24 mouse cellular contexts compared by ENCODE assay signal in genomic region chr13:49618365-49618764, GRCm38 (mm10). TPM values are rescaled to one million over a fixed set of nuclear protein-coding genes. Genes with fewer than 3 reads are reported as not detected.
DNase-seq lines count a peak whose midpoint lies in the region; ATAC-seq and TF ChIP-seq lines count a peak whose summit lies in the region.
"Had no signal": no experiment of that assay in that cellular context is flagged by ENCODE, and none has a peak within 500 bp of the region (broad histone marks: within the 10 kb centered on the region; RNA-seq: fewer than 3 reads in every experiment).

No protein-coding gene starts in this region.

- H3K36me3 ChIP-seq in liver, postnatal 0 days (replicated peaks; ENCODE audit: insufficient read depth, low read length), result no peaks in the 10 kb centered on the region
- no peaks in the 10 kb centered on the region for H3K36me3 ChIP-seq in forebrain, embryonic 13.5 days (ENCODE audit: poor library complexity, severe bottlenecking)
- H3K36me3 ChIP-seq in hindbrain, embryonic 14.5 days (replicated peaks; ENCODE audit: control insufficient read depth, insufficient read depth), result no peaks in the 10 kb centered on the region
- H3K36me3 ChIP-seq: forebrain, embryonic 12.5 days; hindbrain, embryonic 12.5 days; intestine, embryonic 15.5 days had no signal

- no peak overlapping the region for H3K4me2 ChIP-seq in liver, postnatal 0 days (ENCODE audit: low read depth, low read length)
- H3K4me2 ChIP-seq in forebrain, embryonic 13.5 days, result no peak overlapping the region
- no peak overlapping the region for H3K4me2 ChIP-seq in hindbrain, embryonic 14.5 days (replicated peaks)
- H3K4me2 ChIP-seq: embryonic facial prominence, embryonic 15.5 days; forebrain, embryonic 12.5 days; hindbrain, embryonic 12.5 days; intestine, embryonic 15.5 days had no signal

- DNase-seq in 416B (ENCODE audit: low read depth), result peak; percentile 46
- peak; percentile 41 for DNase-seq in MEL-GATA-1-ER (ENCODE audit: extremely low read depth, low read depth)
- no peak for DNase-seq in liver, postnatal 0 days
- no peak for DNase-seq in adipocyte (ENCODE audit: low spot score)
- no peak for DNase-seq in hindbrain, embryonic 14.5 days (ENCODE audit: low spot score)
- DNase-seq: adrenal gland, postnatal 14 days; cerebellum, adult 2 months; cerebellum, postnatal 14 days; embryo, embryonic 11 days; forebrain, postnatal 0 days; gastrocnemius, adult 2 months; gastrocnemius, postnatal 25 days; heart, postnatal 10 days; heart, postnatal 4 days had no signal

- peak; percentile 75; the same call in 1 of the 2 replicates for TF ChIP-seq EP300 in liver, postnatal 0 days (IDR thresholded peaks at IDR 0.05; ENCODE audit: low read depth)

- peak; percentile 50; the same call in 1 of the 2 replicates for ATAC-seq in erythroid progenitor cell, adult 5-6 weeks (replicated peaks; ENCODE audit: low FRiP score, poor library complexity, severe bottlenecking)
- ATAC-seq in liver, postnatal 0 days, result peak; percentile 45; the same call in 1 of the 2 replicates
- ATAC-seq in forebrain, embryonic 13.5 days, result no peak
- ATAC-seq in hindbrain, embryonic 14.5 days (ENCODE audit: low FRiP score), result no peak
- ATAC-seq: forebrain, postnatal 0 days; hindbrain, postnatal 0 days; intestine, embryonic 15.5 days had no signal

- no peaks in the 10 kb centered on the region for H3K27me3 ChIP-seq in liver, postnatal 0 days (ENCODE audit: insufficient read depth, low read length)
- no peaks in the 10 kb centered on the region for H3K27me3 ChIP-seq in forebrain, embryonic 13.5 days
- H3K27me3 ChIP-seq in hindbrain, embryonic 14.5 days (ENCODE audit: control insufficient read depth, insufficient read depth, low read length), result no peaks in the 10 kb centered on the region
- H3K27me3 ChIP-seq: embryonic facial prominence, embryonic 15.5 days; forebrain, embryonic 12.5 days; hindbrain, embryonic 12.5 days; intestine, embryonic 15.5 days had no signal

- no peak overlapping the region for H3K4me3 ChIP-seq in liver, postnatal 0 days (ENCODE audit: low read depth, low read length)
- H3K4me3 ChIP-seq in forebrain, embryonic 13.5 days, result no peak overlapping the region
- H3K4me3 ChIP-seq in hindbrain, embryonic 14.5 days (replicated peaks; ENCODE audit: low read length), result no peak overlapping the region
- H3K4me3 ChIP-seq: embryonic facial prominence, embryonic 15.5 days; forebrain, embryonic 12.5 days; gastrocnemius, adult 2 months; hindbrain, embryonic 12.5 days; intestine, embryonic 15.5 days had no signal

- H3K4me1 ChIP-seq in liver, postnatal 0 days (ENCODE audit: insufficient read depth), result no peaks in the 10 kb centered on the region
- no peaks in the 10 kb centered on the region for H3K4me1 ChIP-seq in forebrain, embryonic 13.5 days
- no peaks in the 10 kb centered on the region for H3K4me1 ChIP-seq in hindbrain, embryonic 14.5 days (replicated peaks; ENCODE audit: control insufficient read depth, insufficient read depth, low read length)
- H3K4me1 ChIP-seq: embryonic facial prominence, embryonic 15.5 days; forebrain, embryonic 12.5 days; hindbrain, embryonic 12.5 days; intestine, embryonic 15.5 days had no signal

- TF ChIP-seq CTCF in liver, postnatal 0 days (IDR thresholded peaks at IDR 0.05; ENCODE audit: low read depth), result no peak

- H3K9me3 ChIP-seq in liver, postnatal 0 days (ENCODE audit: low read length), result no peaks in the 10 kb centered on the region
- H3K9me3 ChIP-seq in forebrain, embryonic 13.5 days (replicated peaks), result no peaks in the 10 kb centered on the region
- no peaks in the 10 kb centered on the region for H3K9me3 ChIP-seq in hindbrain, embryonic 14.5 days (ENCODE audit: control insufficient read depth, low read length)
- H3K9me3 ChIP-seq: embryonic facial prominence, embryonic 15.5 days; forebrain, embryonic 12.5 days; hindbrain, embryonic 12.5 days; intestine, embryonic 15.5 days had no signal

- no peak overlapping the region for H3K9ac ChIP-seq in liver, postnatal 0 days (replicated peaks)
- H3K9ac ChIP-seq in forebrain, embryonic 13.5 days, result no peak overlapping the region
- no peak overlapping the region for H3K9ac ChIP-seq in hindbrain, embryonic 14.5 days
- H3K9ac ChIP-seq: embryonic facial prominence, embryonic 15.5 days; forebrain, embryonic 12.5 days; forebrain, postnatal 0 days; hindbrain, embryonic 12.5 days; intestine, embryonic 15.5 days had no signal

- H3K27ac ChIP-seq in liver, postnatal 0 days (ENCODE audit: low read depth), result no peak overlapping the region
- H3K27ac ChIP-seq in forebrain, embryonic 13.5 days, result no peak overlapping the region
- no peak overlapping the region for H3K27ac ChIP-seq in hindbrain, embryonic 14.5 days
- H3K27ac ChIP-seq: embryonic facial prominence, embryonic 15.5 days; forebrain, embryonic 12.5 days; gastrocnemius, adult 2 months; hindbrain, embryonic 12.5 days; hindbrain, postnatal 0 days; intestine, embryonic 15.5 days had no signal

RNA-seq across cellular contexts. Expression of gene Ogn, which starts 10.5 kb away (rescaled TPM):
- 0.36 TPM in 1 of 2 replicates, not detected in the other for total RNA-seq in erythroid progenitor cell, adult 5-6 weeks (2015; ENCODE audit: low replicate concordance)
- 2.0 and 5.8 TPM in 2 replicates for total RNA-seq in erythroid progenitor cell, adult 5-6 weeks (2017; ENCODE audit: low replicate concordance)
- 1.3 and 1.6 TPM in 2 replicates for polyA plus RNA-seq in liver, postnatal 0 days (2015; fragmentation: Nextera tagmentation; extraction: Ambion mirVana)
- polyA plus RNA-seq in forebrain, embryonic 13.5 days (2015; fragmentation: Nextera tagmentation; extraction: Ambion mirVana), result 3.8 and 5.2 TPM in 2 replicates
- 8.6 and 8.7 TPM in 2 replicates for polyA plus RNA-seq in hindbrain, embryonic 14.5 days (2014; fragmentation: Nextera tagmentation; extraction: Ambion mirVana)
- total RNA-seq: granulocyte monocyte progenitor cell, adult 5-6 weeks had no signal

RNA-seq across cellular contexts. Expression of gene Cenpp, which starts 34.2 kb away (rescaled TPM):
- 77.5 and 87.2 TPM in 2 replicates for total RNA-seq in erythroid progenitor cell, adult 5-6 weeks (2015; ENCODE audit: low replicate concordance)
- 75.9 and 127 TPM in 2 replicates for total RNA-seq in erythroid progenitor cell, adult 5-6 weeks (2017; ENCODE audit: low replicate concordance)
- 13.7 TPM in 2 replicates for polyA plus RNA-seq in liver, postnatal 0 days (2015; fragmentation: Nextera tagmentation; extraction: Ambion mirVana)
- polyA plus RNA-seq in forebrain, embryonic 13.5 days (2015; fragmentation: Nextera tagmentation; extraction: Ambion mirVana), result 25.7 and 26.8 TPM in 2 replicates
- 8.1 and 8.3 TPM in 2 replicates for polyA plus RNA-seq in hindbrain, embryonic 14.5 days (2014; fragmentation: Nextera tagmentation; extraction: Ambion mirVana)

RNA-seq across cellular contexts. Expression of gene Nol8, which starts 34.5 kb away (rescaled TPM):
- total RNA-seq in erythroid progenitor cell, adult 5-6 weeks (2015; ENCODE audit: low replicate concordance), result 7.6 and 26.4 TPM in 2 replicates
- 3.3 and 4.4 TPM in 2 replicates for total RNA-seq in erythroid progenitor cell, adult 5-6 weeks (2017; ENCODE audit: low replicate concordance)
- 6.8 and 8.0 TPM in 2 replicates for polyA plus RNA-seq in liver, postnatal 0 days (2015; fragmentation: Nextera tagmentation; extraction: Ambion mirVana)
- polyA plus RNA-seq in forebrain, embryonic 13.5 days (2015; fragmentation: Nextera tagmentation; extraction: Ambion mirVana), result 24.8 and 28.5 TPM in 2 replicates
- 13.7 and 15.3 TPM in 2 replicates for polyA plus RNA-seq in hindbrain, embryonic 14.5 days (2014; fragmentation: Nextera tagmentation; extraction: Ambion mirVana)

RNA-seq across cellular contexts. Expression of gene Omd, which starts 36.1 kb away (rescaled TPM):
- total RNA-seq in erythroid progenitor cell, adult 5-6 weeks (2015; ENCODE audit: low replicate concordance), result not detected in 2 replicates
- 0.51 TPM in 1 of 2 replicates, not detected in the other for total RNA-seq in erythroid progenitor cell, adult 5-6 weeks (2017; ENCODE audit: low replicate concordance)
- polyA plus RNA-seq in liver, postnatal 0 days (2015; fragmentation: Nextera tagmentation; extraction: Ambion mirVana), result 0.19 and 0.21 TPM in 2 replicates
- 0.68 and 0.76 TPM in 2 replicates for polyA plus RNA-seq in forebrain, embryonic 13.5 days (2015; fragmentation: Nextera tagmentation; extraction: Ambion mirVana)
- 0.20 and 0.34 TPM in 2 replicates for polyA plus RNA-seq in hindbrain, embryonic 14.5 days (2014; fragmentation: Nextera tagmentation; extraction: Ambion mirVana)
- total RNA-seq: common myeloid progenitor, adult 5-6 weeks; ES-E14; granulocyte monocyte progenitor cell, adult 5-6 weeks had no signal

Comparison
In these comparisons a context has a peak if more than half of its experiments do, and no peak if none do; other contexts are left out.
1. DNase-seq: peak in 416B (single experiment) and MEL-GATA-1-ER (single experiment); none in liver, postnatal 0 days (single experiment), adipocyte (single experiment) and hindbrain, embryonic 14.5 days (single experiment).
2. ATAC-seq: peak in erythroid progenitor cell, adult 5-6 weeks (single experiment) and liver, postnatal 0 days (single experiment); none in forebrain, embryonic 13.5 days (single experiment) and hindbrain, embryonic 14.5 days (single experiment).